Mouse (Mus musculus): ENCODE data around the gene Lmna. TPM values are rescaled to one million over a fixed set of nuclear protein-coding genes. Genes with fewer than 3 reads are reported as not detected.

The Lmna gene
- total and polyA plus RNA-seq, 3 experiments = 128 to 388 (median 302) TPM

DNA sequence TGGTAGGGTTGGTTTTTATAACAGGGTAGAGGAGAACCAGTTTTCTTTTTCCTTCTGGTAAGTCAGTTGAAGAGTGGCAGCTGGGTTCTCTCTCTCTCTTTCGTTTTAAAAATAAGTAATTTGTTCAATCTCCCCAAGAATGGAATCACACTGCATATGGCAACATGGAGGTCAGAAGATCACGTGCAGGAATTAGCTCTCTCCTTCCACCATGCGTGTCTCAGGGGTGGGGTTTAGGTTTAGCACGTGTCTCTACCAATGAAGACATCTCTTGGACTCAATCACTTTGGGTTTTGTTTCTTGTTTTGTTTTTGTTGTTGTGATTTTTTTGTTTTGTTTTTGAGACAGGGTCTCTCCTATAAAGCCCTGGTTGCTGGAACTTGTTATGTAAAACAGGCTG is 29.9 kb downstream of the Lmna start:
- Histone ChIP-seq H3K79me2 (ENCODE audit: control insufficient read depth, insufficient read depth, low read length, poor library complexity) (no peaks in the 10 kb centered on the region), H3K27me3 (ENCODE audit: control insufficient read depth in 1 of 2, insufficient read depth in 2 of 2, low read length in 2 of 2) (no peaks in the 10 kb centered on the region), H3K4me3 (ENCODE audit: control insufficient read depth in 1 of 2, insufficient read depth in 1 of 2, low read depth in 2 of 2, low read length in 2 of 2) (no peak overlapping the region), H3K9ac (ENCODE audit: control insufficient read depth, low read depth, low read length, poor library complexity, severe bottlenecking) (no peak overlapping the region), H3K4me1 (ENCODE audit: control insufficient read depth in 1 of 2, insufficient read depth in 2 of 2, low read length in 2 of 2) (peaks cover 0 to 6% of the 10 kb centered on the region in 2 experiments; a peak in 2 of 4 replicates), H3K27ac (ENCODE audit: control insufficient read depth, low read depth, low read length) (no peak overlapping the region), H3K36me3 (ENCODE audit: control insufficient read depth in 1 of 2, insufficient read depth in 2 of 2, low read length in 2 of 2) (peaks cover 0 to 2% of the 10 kb centered on the region in 2 experiments; a peak in 1 of 4 replicates), H3K9me3 (replicated peaks; ENCODE audit: insufficient read depth, low read length) (no peaks in the 10 kb centered on the region)
- TF ChIP-seq RAD21 (IDR thresholded peaks at IDR 0.05; ENCODE audit: low read depth, low read length) = no peak
- no peak for TF ChIP-seq CTCF (IDR thresholded peaks at IDR 0.05 in 2 of 3, conservative IDR thresholded peaks at IDR 0.05 in 1 of 3; ENCODE audit: control insufficient read depth in 1 of 3, insufficient read depth in 1 of 3, low read depth in 2 of 3, low read length in 3 of 3, poor library complexity in 1 of 3, severe bottlenecking in 1 of 3)
- no peak for TF ChIP-seq KAT2A (conservative IDR thresholded peaks at IDR 0.05; ENCODE audit: low read depth, low read length)
- TF ChIP-seq ZNF384 (IDR thresholded peaks at IDR 0.05; ENCODE audit: low read depth, low read length) = no peak
- no peak for TF ChIP-seq ZKSCAN1 (IDR thresholded peaks at IDR 0.05; ENCODE audit: low read depth, low read length)
- TF ChIP-seq CHD1 (IDR thresholded peaks at IDR 0.05; ENCODE audit: low read depth, low read length) = no peak
- TF ChIP-seq UBTF (IDR thresholded peaks at IDR 0.05; ENCODE audit: borderline replicate concordance, insufficient read depth, low read depth, low read length) = no peak
- no peak for TF ChIP-seq MAZ (IDR thresholded peaks at IDR 0.05; ENCODE audit: low read depth, low read length)
- TF ChIP-seq ELF1 (IDR thresholded peaks at IDR 0.05; ENCODE audit: low read depth, low read length) = no peak
- TF ChIP-seq GABPA (IDR thresholded peaks at IDR 0.05; ENCODE audit: low read depth, low read length) = no peak
- no peak for TF ChIP-seq POLR2AphosphoS5 (IDR thresholded peaks at IDR 0.05; ENCODE audit: borderline replicate concordance, low read depth, low read length)
- no peak for TF ChIP-seq CHD2 (IDR thresholded peaks at IDR 0.05; ENCODE audit: low read length)
- TF ChIP-seq HCFC1 (IDR thresholded peaks at IDR 0.05; ENCODE audit: low read depth, low read length) = no peak
- DNase-seq (ENCODE audit: low read depth, low spot score) = no peak

DNA sequence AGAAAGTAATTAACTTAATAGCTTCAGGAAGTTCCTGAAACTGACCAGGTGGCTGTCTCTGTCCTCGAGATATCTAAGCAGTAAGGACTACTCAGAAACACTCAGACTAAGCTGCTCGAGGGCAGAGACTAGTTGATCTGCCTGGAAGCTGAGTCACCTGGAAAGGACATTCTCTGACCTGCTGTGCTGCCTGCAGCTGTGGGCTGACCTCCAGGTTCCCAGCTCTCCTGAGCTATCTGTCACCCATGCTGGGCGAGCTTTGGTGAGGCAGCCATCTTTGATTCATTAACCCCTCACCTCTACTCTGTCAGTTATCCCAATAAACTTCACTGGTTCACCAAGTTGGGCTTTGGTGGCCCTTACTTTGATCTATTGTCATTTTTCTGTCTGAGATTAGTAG is 30.6 kb downstream of the Lmna start:
- Histone ChIP-seq H3K79me2 (ENCODE audit: control insufficient read depth, insufficient read depth, low read length, poor library complexity) (no peaks in the 10 kb centered on the region), H3K27me3 (ENCODE audit: control insufficient read depth in 1 of 2, insufficient read depth in 2 of 2, low read length in 2 of 2) (no peaks in the 10 kb centered on the region), H3K9me3 (replicated peaks; ENCODE audit: insufficient read depth, low read length) (no peaks in the 10 kb centered on the region), H3K36me3 (ENCODE audit: control insufficient read depth in 1 of 2, insufficient read depth in 2 of 2, low read length in 2 of 2) (peaks cover 0 to 2% of the 10 kb centered on the region in 2 experiments; a peak in 1 of 4 replicates), H3K4me3 (ENCODE audit: control insufficient read depth in 1 of 2, insufficient read depth in 1 of 2, low read depth in 2 of 2, low read length in 2 of 2) (no peak overlapping the region), H3K9ac (ENCODE audit: control insufficient read depth, low read depth, low read length, poor library complexity, severe bottlenecking) (no peak overlapping the region), H3K4me1 (ENCODE audit: control insufficient read depth in 1 of 2, insufficient read depth in 2 of 2, low read length in 2 of 2) (peaks cover 0 to 6% of the 10 kb centered on the region in 2 experiments; a peak in 2 of 4 replicates), H3K27ac (ENCODE audit: control insufficient read depth, low read depth, low read length) (no peak overlapping the region)
- TF ChIP-seq POLR2A (IDR thresholded peaks at IDR 0.05; ENCODE audit: control insufficient read depth in 1 of 2, insufficient read depth in 1 of 2, low read depth in 1 of 2, low read length in 2 of 2, poor library complexity in 1 of 2) (no peak), TCF12 (IDR thresholded peaks at IDR 0.05; ENCODE audit: low read depth, low read length) (no peak), ZMIZ1 (IDR thresholded peaks at IDR 0.05; ENCODE audit: low read depth, low read length) (no peak), POLR2AphosphoS5 (IDR thresholded peaks at IDR 0.05; ENCODE audit: borderline replicate concordance, low read depth, low read length) (no peak), MYB (IDR thresholded peaks at IDR 0.05; ENCODE audit: low read depth, low read length) (no peak), RCOR1 (IDR thresholded peaks at IDR 0.05; ENCODE audit: low read depth, low read length) (no peak), GATA1 (IDR thresholded peaks at IDR 0.05; ENCODE audit: low read depth, low read length) (no peak), USF2 (IDR thresholded peaks at IDR 0.05; ENCODE audit: borderline replicate concordance in 1 of 2, insufficient read depth in 1 of 2, low read depth in 1 of 2, low read length in 2 of 2) (no peak), EP300 (IDR thresholded peaks at IDR 0.05; ENCODE audit: low read depth in 1 of 2, low read length in 2 of 2) (no peak), RAD21 (IDR thresholded peaks at IDR 0.05; ENCODE audit: low read depth, low read length) (no peak), SIN3A (IDR thresholded peaks at IDR 0.05; ENCODE audit: low read length) (no peak), E2F4 (IDR thresholded peaks at IDR 0.05; ENCODE audit: borderline replicate concordance, low read depth, low read length) (no peak)
- DNase-seq (ENCODE audit: low read depth, low spot score) = no peak

Data from MEL (cell line).